Mouse (Mus musculus) embryonic facial prominence, embryonic 11.5 days (tissue): ENCODE measurements around the gene Cmtm2a. TPM values are rescaled to one million over a fixed set of nuclear protein-coding genes. Genes with fewer than 3 reads are reported as not detected.
"Not testable (repeated sequence)": the region's sequence is repeated elsewhere in the genome, so short reads cannot be mapped to it uniquely, and the experiment has no call there.

Experiments used
- ATAC-seq: fragments of 200-750 bp; cut with Nextera tagmentation; replicated peaks from 2 replicates; pipeline ENCODE4 v1.8.0; 2017; ENCODE audit warnings: low read depth; ENCODE audit not compliant: insufficient number of reproducible peaks, low FRiP score, low TSS enrichment
- DNase-seq: peaks from one replicate; pipeline ENCODE4 v3.0.0-alpha.2; 2015; ENCODE audit warnings: low spot score
- H3K27ac ChIP-seq: fragments of 300-500 bp; sonication (generic); replicated peaks from 2 replicates; pipeline ENCODE4 v1.5.1; 2014; ENCODE audit warnings: mild to moderate bottlenecking, low read depth, low read length, control low read depth
- H3K27me3 ChIP-seq: fragments of 300-500 bp; sonication (generic); 2 replicates; pipeline ENCODE4 v1.6.1; 2014; ENCODE audit warnings: mild to moderate bottlenecking, low read length, moderate library complexity, mixed read lengths; ENCODE audit not compliant: control insufficient read depth, insufficient read depth
- H3K36me3 ChIP-seq: fragments of 300-500 bp; sonication (generic); replicated peaks from 2 replicates; pipeline ENCODE4 v1.6.1; 2014; ENCODE audit warnings: low read depth, mild to moderate bottlenecking, low read length, moderate library complexity, mixed read lengths; ENCODE audit not compliant: control insufficient read depth, insufficient read depth
- H3K4me1 ChIP-seq: fragments of 300-500 bp; sonication (generic); 2 replicates; pipeline ENCODE4 v1.6.1; 2014; ENCODE audit warnings: low read length, mixed read lengths; ENCODE audit not compliant: control insufficient read depth, insufficient read depth
- H3K4me2 ChIP-seq: fragments of 300-500 bp; sonication (generic); 2 replicates; pipeline ENCODE4 v1.6.1; 2014; ENCODE audit warnings: low read depth, mild to moderate bottlenecking, control low read depth, low read length, moderate library complexity
- H3K4me3 ChIP-seq: fragments of 300-500 bp; sonication (generic); 2 replicates; pipeline ENCODE4 v1.5.1; 2014; ENCODE audit warnings: low read depth, low read length, control low read depth
- H3K9ac ChIP-seq: fragments of 300-500 bp; sonication (generic); replicated peaks from 2 replicates; pipeline ENCODE4 v1.6.1; 2014; ENCODE audit warnings: mild to moderate bottlenecking, control low read depth, low read length
- H3K9me3 ChIP-seq: fragments of 300-500 bp; sonication (generic); replicated peaks from 2 replicates; pipeline ENCODE4 v1.6.1; 2016; ENCODE audit warnings: mild to moderate bottlenecking, low read length, inconsistent platforms, mixed read lengths; ENCODE audit not compliant: control insufficient read depth
- WGBS: fragments of 180-500 bp; shearing (Covaris S2); extraction: QIAGEN DNeasy Blood & Tissue Kit; methylation state at CpG from one replicate; pipeline ENCODE4 v1.1.7; 2014; 5-methylcytosine and 5-hydroxymethylcytosine counted together
- polyA plus RNA-seq: library from polyadenylated mRNA; unstranded; fragments of >200 nt; fragmentation: Nextera tagmentation; extraction: Ambion mirVana; gene quantifications from 2 replicates; pipeline ENCODE4 v1.2.1, GENCODE M21; 2014

The Cmtm2a gene
- polyA plus RNA-seq: not detected in 2 replicates

DNA sequence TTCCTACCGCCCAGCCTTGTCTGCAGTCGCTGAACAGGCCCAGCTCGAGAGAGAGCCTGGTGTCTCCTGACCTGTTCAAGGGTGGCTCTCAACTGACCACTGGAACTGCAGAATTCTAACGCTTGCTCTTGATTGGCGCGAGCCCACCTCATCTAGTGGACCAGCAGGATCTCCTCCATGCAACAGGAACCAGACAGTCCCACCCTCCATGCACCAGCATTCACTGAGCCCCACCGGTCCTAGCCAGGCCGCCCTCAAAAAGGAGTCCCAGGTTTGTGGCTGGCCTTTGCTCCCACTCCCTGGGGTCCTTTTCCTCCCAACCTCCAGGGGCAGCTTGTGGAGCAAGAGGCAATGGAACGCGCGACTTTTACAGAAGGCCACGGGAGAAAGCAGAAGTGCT lies at the start of gene Cmtm2a:
TSS of gene Cmtm2a (minus strand) at position 101 of the 400 bp plus-strand sequence.
- H3K27me3 ChIP-seq, H3K4me2 ChIP-seq, DNase-seq, H3K9me3 ChIP-seq, H3K4me3 ChIP-seq, H3K36me3 ChIP-seq, H3K27ac ChIP-seq, H3K4me1 ChIP-seq, ATAC-seq, H3K9ac ChIP-seq: not testable (repeated sequence)
- WGBS: 89% methylated on average over 12 of the region's 12 CpGs

DNA sequence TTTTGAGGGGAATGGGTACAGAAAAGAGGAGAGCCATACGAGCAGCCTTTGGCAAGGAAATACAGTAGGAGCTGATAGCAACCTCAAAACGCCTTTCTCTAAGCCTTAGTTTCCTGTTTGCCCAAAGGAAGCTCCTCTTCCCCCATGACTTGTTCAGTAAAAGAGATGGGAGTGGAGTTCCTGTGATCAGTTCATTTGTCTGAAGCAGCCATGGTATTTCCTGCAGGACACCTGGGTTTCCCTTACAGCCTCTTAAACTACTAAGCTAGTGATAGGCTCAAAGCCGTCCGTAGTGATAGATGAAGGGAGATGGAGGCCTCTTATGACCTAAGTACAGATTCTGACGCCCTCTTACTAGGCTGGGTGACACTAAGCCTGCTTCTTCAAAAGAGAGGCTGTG lies 49.4 kb upstream of the Cmtm2a start:
- 80% methylated on average over 5 of the region's 5 CpGs for WGBS
- H3K4me1 ChIP-seq: no peaks in the 10 kb centered on the region

DNA sequence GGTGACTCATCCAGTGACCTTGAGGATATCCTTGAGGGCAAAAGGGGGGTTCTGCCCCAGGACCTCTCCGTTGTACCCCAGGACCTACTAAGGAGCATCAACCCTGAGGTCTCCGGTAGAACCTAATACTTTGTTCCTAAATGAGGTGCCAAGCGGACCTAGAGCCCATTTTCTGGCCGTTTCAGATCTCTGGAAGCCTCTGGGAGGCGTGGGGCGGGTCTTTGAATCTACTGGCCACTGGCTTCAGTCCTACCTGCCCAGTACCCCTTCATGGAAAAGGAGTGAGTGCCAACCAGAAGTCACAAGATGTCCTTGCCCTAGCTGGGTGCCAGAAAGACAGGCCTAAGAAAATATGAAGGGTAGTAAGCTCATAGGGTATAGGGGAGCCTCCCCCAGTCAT lies 48.7 kb upstream of the Cmtm2a start:
- H3K9ac ChIP-seq: no peak overlapping the region
- H3K27ac ChIP-seq: no peak overlapping the region
- peaks cover 3% of the 10 kb centered on the region; the same call in 1 of the 2 replicates for H3K36me3 ChIP-seq
- H3K4me3 ChIP-seq: peak overlapping the region; percentile 56
- H3K9me3 ChIP-seq: no peaks in the 10 kb centered on the region
- ATAC-seq: 0 out of 2 replicates have a peak, but pooled peaks have one; percentile 4
- no peaks in the 10 kb centered on the region for H3K27me3 ChIP-seq
- H3K4me2 ChIP-seq: peak overlapping the region; percentile 64
- 32% methylated on average over 6 of the region's 6 CpGs for WGBS
- no peak for DNase-seq
- H3K4me1 ChIP-seq: no peaks in the 10 kb centered on the region

More for the DNA sequence above, 49.4 kb upstream of the Cmtm2a start:
- Histone ChIP-seq H3K4me3 (no peak overlapping the region), H3K4me2 (no peak overlapping the region), H3K36me3 (peaks cover 3% of the 10 kb centered on the region; the same call in 1 of the 2 replicates), H3K27ac (no peak overlapping the region), H3K9me3 (no peaks in the 10 kb centered on the region), H3K27me3 (no peaks in the 10 kb centered on the region), H3K9ac (no peak overlapping the region)
- no peak for DNase-seq
- ATAC-seq: no peak

DNA sequence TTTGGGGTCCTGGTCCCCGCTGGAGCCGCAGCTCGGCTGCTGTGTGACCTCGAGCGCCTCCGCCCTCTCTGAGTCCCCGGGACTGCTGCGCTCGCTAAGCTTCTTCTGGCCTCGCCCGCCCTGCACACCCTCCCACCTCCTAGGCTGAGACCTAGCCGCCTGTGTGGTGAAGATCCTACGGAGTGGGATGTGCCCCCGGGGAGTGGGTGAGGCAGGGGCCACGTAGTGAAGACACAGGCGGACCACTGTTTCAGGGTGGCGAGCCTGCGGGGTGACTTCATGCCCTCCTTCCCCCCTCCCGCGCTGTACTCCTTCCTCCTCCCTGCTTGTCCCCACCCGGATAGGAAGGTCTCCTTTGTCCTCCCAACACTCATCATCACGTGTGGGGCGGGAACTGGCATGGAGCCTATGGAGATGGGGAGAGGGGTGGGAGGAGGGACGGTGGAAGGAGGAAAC lies 48.2 kb upstream of the Cmtm2a start:
- peak overlapping the region; percentile 56 for H3K4me3 ChIP-seq
- H3K9me3 ChIP-seq: no peaks in the 10 kb centered on the region
- no peaks in the 10 kb centered on the region for H3K4me1 ChIP-seq
- WGBS: under 1% methylated on average over 23 of the region's 24 CpGs
- H3K27me3 ChIP-seq: no peaks in the 10 kb centered on the region
- no peaks in the 10 kb centered on the region; the same call in 1 of the 2 replicates for H3K36me3 ChIP-seq
- H3K9ac ChIP-seq: peak overlapping the region; percentile 88
- DNase-seq: peak; percentile 79
- peak overlapping the region; percentile 53 for H3K27ac ChIP-seq
- H3K4me2 ChIP-seq: peak overlapping the region; percentile 64
- ATAC-seq: peak; percentile 64

DNA sequence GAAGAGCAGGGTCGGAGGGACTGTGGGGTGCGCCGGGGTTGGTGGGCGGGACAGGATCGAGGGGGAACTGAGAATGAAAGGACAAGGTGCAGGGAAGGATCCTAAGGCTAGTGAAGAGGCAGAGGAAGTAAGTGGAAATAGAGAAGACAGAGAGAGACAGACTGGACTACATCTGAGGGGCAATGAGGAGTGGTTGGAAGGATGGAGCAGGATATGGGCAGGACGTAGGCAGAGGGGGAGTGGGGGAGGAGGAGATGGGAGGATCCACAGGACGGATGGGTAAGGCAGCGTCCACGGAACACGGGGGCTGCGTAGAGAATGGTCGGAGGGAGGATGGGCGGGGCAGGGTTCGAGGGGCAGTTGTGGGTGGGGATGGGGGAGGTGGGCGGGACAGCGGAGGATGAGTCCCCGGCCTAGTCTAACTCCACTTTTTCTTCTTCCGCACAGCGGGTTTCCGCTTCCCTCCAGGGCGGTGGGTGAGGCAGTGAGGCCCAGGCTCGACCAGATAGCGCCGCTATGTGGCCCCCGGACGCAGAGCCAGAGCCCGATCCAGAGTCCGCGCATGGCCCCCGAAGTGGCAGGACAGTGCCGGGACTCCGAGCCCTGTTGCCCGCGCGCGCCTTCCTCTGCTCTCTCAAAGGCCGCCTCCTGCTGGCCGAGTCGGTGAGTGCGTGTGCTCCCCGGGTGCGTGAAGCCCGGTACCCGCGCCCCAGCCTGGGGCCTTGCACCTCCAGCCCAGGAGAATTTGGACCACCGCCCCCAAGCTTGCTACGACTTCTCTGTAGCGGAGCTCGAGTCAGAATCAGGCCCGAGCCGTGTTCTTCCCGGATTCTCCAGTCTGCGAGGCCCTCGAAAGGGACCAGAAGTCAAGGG lies 47.5 kb upstream of the Cmtm2a start:
- no peaks in the 10 kb centered on the region; the same call in 1 of the 2 replicates for H3K36me3 ChIP-seq
- no peaks in the 10 kb centered on the region for H3K9me3 ChIP-seq
- H3K4me3 ChIP-seq: peak overlapping the region; percentile 56
- DNase-seq (peak; percentile 83), ATAC-seq (peak; percentile 83)
- H3K27ac ChIP-seq: peak overlapping the region; percentile 53
- peak overlapping the region; percentile 64 for H3K4me2 ChIP-seq
- H3K4me1 ChIP-seq: no peaks in the 10 kb centered on the region
- H3K9ac ChIP-seq: peak overlapping the region; percentile 88
- no peaks in the 10 kb centered on the region for H3K27me3 ChIP-seq
- under 1% methylated on average over 52 of the region's 54 CpGs for WGBS

DNA sequence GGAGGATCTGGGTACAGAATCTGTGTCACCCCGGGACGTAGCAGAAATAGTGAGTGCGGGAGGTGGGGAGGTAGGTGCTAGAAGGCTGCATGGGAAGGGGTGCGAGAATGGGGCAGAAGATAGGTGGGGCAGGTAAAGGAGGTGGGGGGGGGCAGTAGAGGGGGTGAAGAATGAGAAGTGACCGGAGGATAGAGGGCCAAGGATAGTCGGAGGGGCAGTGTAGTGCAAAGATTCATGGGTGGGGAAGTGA lies 46.9 kb upstream of the Cmtm2a start:
- Histone ChIP-seq H3K27ac (no peak overlapping the region), H3K4me1 (no peaks in the 10 kb centered on the region), H3K9ac (peak overlapping the region; percentile 88), H3K4me2 (peak overlapping the region; percentile 64), H3K36me3 (no peaks in the 10 kb centered on the region; the same call in 1 of the 2 replicates), H3K9me3 (no peaks in the 10 kb centered on the region), H3K27me3 (no peaks in the 10 kb centered on the region), H3K4me3 (peak overlapping the region; percentile 56)
- DNase-seq: no peak
- 3% methylated on average over 6 of the region's 6 CpGs for WGBS
- no peak for ATAC-seq

DNA sequence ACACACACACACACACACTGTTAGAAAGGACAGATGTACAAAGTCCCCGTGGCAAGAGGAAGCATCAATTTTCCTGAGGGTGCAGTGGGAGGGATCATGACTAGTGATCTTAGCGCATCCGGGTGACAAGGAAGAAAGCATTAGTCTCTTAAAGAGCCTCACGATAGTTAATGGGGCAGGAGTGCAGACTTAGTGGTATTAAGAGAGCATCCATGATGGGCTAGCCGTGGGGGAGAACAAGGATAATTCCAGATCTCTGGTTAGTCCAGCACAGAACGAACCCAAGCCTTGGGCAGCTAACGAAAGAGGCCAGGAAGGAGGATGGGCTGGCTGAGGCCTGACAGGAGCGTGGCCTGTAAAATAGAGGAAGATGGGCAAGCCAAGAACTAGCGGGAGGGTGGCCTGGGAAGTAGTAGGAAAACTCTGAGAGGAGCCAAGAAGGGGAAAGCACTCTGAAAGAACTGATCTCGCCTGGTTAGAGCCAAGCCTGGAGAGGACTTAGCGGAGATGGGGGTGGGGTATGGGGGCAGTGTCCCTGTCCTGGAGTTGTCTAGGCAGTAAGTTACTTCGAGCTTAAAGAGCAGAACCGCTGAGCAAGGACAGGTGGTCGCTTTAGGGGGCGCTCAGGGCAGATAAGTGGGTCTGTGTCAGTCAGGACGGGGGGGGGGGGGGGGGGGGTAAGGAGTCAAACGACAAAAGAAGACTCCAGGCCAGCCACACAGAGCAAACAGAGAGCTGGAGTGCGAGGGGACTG lies 46.4 kb upstream of the Cmtm2a start, which contains the start of gene Cmtm3:
TSS of gene Cmtm3 (plus strand) at position 182 of the 754 bp plus-strand sequence.
- peak within 1 kb of the TSS; percentile 56 for H3K4me3 ChIP-seq
- H3K4me1 ChIP-seq: no peaks in the 10 kb centered on the region
- 15% methylated on average over 17 of the region's 18 CpGs for WGBS
- H3K4me2 ChIP-seq: peak within 1 kb of the TSS; percentile 64
- H3K27ac ChIP-seq: no peak within 1 kb of the TSS
- H3K36me3 ChIP-seq: no peaks in the 10 kb centered on the region
- DNase-seq: peak; percentile 15
- ATAC-seq: no peak
- no peaks in the 10 kb centered on the region for H3K27me3 ChIP-seq
- H3K9me3 ChIP-seq: no peaks in the 10 kb centered on the region
- peak within 1 kb of the TSS; percentile 88 for H3K9ac ChIP-seq
